Mouse (Mus musculus) brown adipose tissue, adult 24 weeks (tissue): ENCODE measurements at regions not wholly inside any gene's neighbourhood (a gene's known extent, or its start where the extent isn't known, plus 50 kb on each side); places are given as distances from the start of the nearest gene placed in this dataset.
A peak's percentile ranks its signal among the peaks of the same experiment; 100 is the strongest.

Source experiments
- H3K27ac ChIP-seq: fragments of 200-500 bp; replicated peaks from 2 replicates; pipeline ENCODE4 v1.5.1; 2012; ENCODE audit warnings: low read depth, mild to moderate bottlenecking, low read length
- H3K4me1 ChIP-seq: fragments of 200-500 bp; 2 replicates; pipeline ENCODE4 v1.6.1; 2012; ENCODE audit warnings: low read length, mixed read lengths; ENCODE audit not compliant: control insufficient read depth, insufficient read depth, insufficient read length
- H3K4me3 ChIP-seq: fragments of 200-500 bp; 2 replicates; pipeline ENCODE4 v1.5.1; 2012; ENCODE audit warnings: low read depth, mild to moderate bottlenecking, low read length, moderate library complexity; ENCODE audit not compliant: insufficient read depth

- Histone ChIP-seq H3K4me3 (no peak overlapping the region), H3K4me1 (no peaks in the 10 kb centered on the region), H3K27ac (no peak overlapping the region)
Measured at GRCm38 (mm10) chr11:45262198-45262597, 589.7 kb upstream of the Clint1 start.

- Histone ChIP-seq H3K4me1 (no peaks in the 10 kb centered on the region), H3K27ac (peak overlapping the region; percentile 35), H3K4me3 (no peak overlapping the region)
Measured at GRCm38 (mm10) chr11:45264001-45264400, 587.9 kb upstream of the Clint1 start.

GRCm38 (mm10) chr11:45265171-45265988 is 586.5 kb upstream of the Clint1 start:
- peak overlapping the region; percentile 23; the same call in 1 of the 2 replicates for H3K4me3 ChIP-seq

GRCm38 (mm10) chr11:45265989-45266302 is 585.9 kb upstream of the Clint1 start:
- H3K4me1 ChIP-seq: no peaks in the 10 kb centered on the region
- H3K27ac ChIP-seq: peak overlapping the region; percentile 78; the same call in 1 of the 2 replicates
- H3K4me3 ChIP-seq: no peak overlapping the region

More at GRCm38 (mm10) chr11:45265171-45265988, 586.5 kb upstream of the Clint1 start:
- H3K27ac ChIP-seq: peak overlapping the region; percentile 78
- no peaks in the 10 kb centered on the region for H3K4me1 ChIP-seq

GRCm38 (mm10) chr11:45269215-45269614 is 582.6 kb upstream of the Clint1 start:
- Histone ChIP-seq H3K4me1 (no peaks in the 10 kb centered on the region), H3K27ac (no peak overlapping the region), H3K4me3 (no peak overlapping the region)

GRCm38 (mm10) chr11:45271206-45271605 is 580.6 kb upstream of the Clint1 start:
- Histone ChIP-seq H3K4me3 (no peak overlapping the region), H3K27ac (no peak overlapping the region), H3K4me1 (peaks cover 3% of the 10 kb centered on the region; the same call in 1 of the 2 replicates)

GRCm38 (mm10) chr11:45274446-45275119 is 577.3 kb upstream of the Clint1 start:
- no peak overlapping the region for H3K4me3 ChIP-seq
- H3K27ac ChIP-seq: peak overlapping the region; percentile 45
- H3K4me1 ChIP-seq: peaks cover 3% of the 10 kb centered on the region; the same call in 1 of the 2 replicates

- Histone ChIP-seq H3K27ac (peak overlapping the region; percentile 45), H3K4me1 (peaks cover 3% of the 10 kb centered on the region; the same call in 1 of the 2 replicates), H3K4me3 (no peak overlapping the region)
Measured at GRCm38 (mm10) chr11:45275170-45275569, 576.7 kb upstream of the Clint1 start.

- H3K4me1 ChIP-seq: no peaks in the 10 kb centered on the region
- H3K27ac ChIP-seq: no peak overlapping the region
- no peak overlapping the region for H3K4me3 ChIP-seq
Measured at GRCm38 (mm10) chr11:45296772-45297171, 555.1 kb upstream of the Clint1 start.

- H3K4me1 ChIP-seq: no peaks in the 10 kb centered on the region
- no peak overlapping the region for H3K4me3 ChIP-seq
- no peak overlapping the region for H3K27ac ChIP-seq
Measured at GRCm38 (mm10) chr11:45311934-45312333, 539.9 kb upstream of the Clint1 start.

- Histone ChIP-seq H3K27ac (no peak overlapping the region), H3K4me1 (no peaks in the 10 kb centered on the region), H3K4me3 (no peak overlapping the region)
Measured at GRCm38 (mm10) chr11:45323766-45324165, 528.1 kb upstream of the Clint1 start.

- Histone ChIP-seq H3K4me3 (no peak overlapping the region), H3K4me1 (no peaks in the 10 kb centered on the region), H3K27ac (no peak overlapping the region)
Measured at GRCm38 (mm10) chr11:45330319-45330718, 521.5 kb upstream of the Clint1 start.

- Histone ChIP-seq H3K27ac (no peak overlapping the region), H3K4me1 (no peaks in the 10 kb centered on the region), H3K4me3 (no peak overlapping the region)
Measured at GRCm38 (mm10) chr11:45333756-45334155, 518.1 kb upstream of the Clint1 start.

- no peak overlapping the region for H3K27ac ChIP-seq
- H3K4me1 ChIP-seq: no peaks in the 10 kb centered on the region
- H3K4me3 ChIP-seq: no peak overlapping the region
Measured at GRCm38 (mm10) chr11:45349331-45349730, 502.5 kb upstream of the Clint1 start.

- no peak overlapping the region for H3K4me3 ChIP-seq
- H3K27ac ChIP-seq: no peak overlapping the region
- H3K4me1 ChIP-seq: no peaks in the 10 kb centered on the region
Measured at GRCm38 (mm10) chr11:45365343-45365742, 486.5 kb upstream of the Clint1 start.
